Mouse (Mus musculus) CD4-positive naive resting alpha-beta T cell, adult 76 days (primary cell): Measurements from ENCODE around the gene Hoxd11. TPM values are rescaled to one million over a fixed set of nuclear protein-coding genes. Genes with fewer than 3 reads are reported as not detected.

Experiments
- total RNA-seq: library from RNA; stranded (reverse); gene quantifications from one replicate; pipeline ENCODE4 v1.2.4, GENCODE M21; 2023

Hoxd11 gene
- not detected for total RNA-seq

GRCm38 (mm10) chr2:74678891-74679595 lies at the start of gene Hoxd11:
TSS of gene Hoxd11 (plus strand) at chr2:74679557.

GRCm38 (mm10) chr2:74659507-74660005 lies 19.8 kb upstream of the Hoxd11 start, which contains the start of gene Evx2:
TSS of gene Evx2 (minus strand) at chr2:74659557.

GRCm38 (mm10) chr2:74667842-74668357 lies 11.5 kb upstream of the Hoxd11 start, which contains the start of gene Hoxd13:
TSS of gene Hoxd13 (plus strand) at chr2:74668310.

GRCm38 (mm10) chr2:74674881-74675665 lies 4.3 kb upstream of the Hoxd11 start, which contains the start of gene Hoxd12:
TSS of gene Hoxd12 (plus strand) at chr2:74675013.

GRCm38 (mm10) chr2:74691022-74691951 lies 11.9 kb downstream of the Hoxd11 start, which contains the start of gene Hoxd10:
TSS of gene Hoxd10 (plus strand) at chr2:74691924.

GRCm38 (mm10) chr2:74697567-74698121 lies 18.3 kb downstream of the Hoxd11 start, which contains the start of gene Hoxd9:
TSS of gene Hoxd9 (plus strand) at chr2:74697727.

GRCm38 (mm10) chr2:74704393-74704998 lies 25.1 kb downstream of the Hoxd11 start, which contains the start of gene Hoxd8:
TSS of gene Hoxd8 (plus strand) at chr2:74704615.

GRCm38 (mm10) chr2:74711721-74712621 lies 32.6 kb downstream of the Hoxd11 start, which contains the start of the genes Hoxd3 and Hoxd4:
TSS of gene Hoxd3 (plus strand) at chr2:74711927.
TSS of gene Hoxd4 (plus strand) at chr2:74711929.

GRCm38 (mm10) chr2:74726551-74726950 lies 47.2 kb downstream of the Hoxd11 start, which contains the start of gene Gm28230:
TSS of gene Gm28230 (plus strand) at chr2:74726728.

Other genes with a start within 250 kb of the Hoxd11 start
- gene Lnpk, start 100.1 kb upstream of the Hoxd11 start, total RNA-seq: 35.0 TPM
- gene Evx2, start 20.0 kb upstream of the Hoxd11 start, total RNA-seq: not detected
- not detected for gene Hoxd13, start 11.2 kb upstream of the Hoxd11 start, total RNA-seq
- not detected for gene Hoxd12, start 4.5 kb upstream of the Hoxd11 start, total RNA-seq
- gene Hoxd10, start 12.4 kb downstream of the Hoxd11 start, total RNA-seq: not detected
- not detected for gene Hoxd9, start 18.2 kb downstream of the Hoxd11 start, total RNA-seq
- not detected for gene Hoxd8, start 25.1 kb downstream of the Hoxd11 start, total RNA-seq
- gene Hoxd3, start 32.4 kb downstream of the Hoxd11 start, total RNA-seq: not detected
- not detected for gene Hoxd4, start 32.4 kb downstream of the Hoxd11 start, total RNA-seq
- gene Gm28230, start 47.2 kb downstream of the Hoxd11 start, total RNA-seq: not detected
- gene Hoxd1, start 83.4 kb downstream of the Hoxd11 start, total RNA-seq: not detected
- gene Mtx2, start 146.2 kb downstream of the Hoxd11 start, total RNA-seq: 18.6 TPM